Mouse (Mus musculus) embryonic fibroblast, embryonic 13.5 days (primary cell): ENCODE measurements around the gene Slf2. TPM values are rescaled to one million over a fixed set of nuclear protein-coding genes. Genes with fewer than 3 reads are reported as not detected.

Source experiments
- H3K27ac ChIP-seq: 2 replicates; pipeline ENCODE4 v1.5.1; 2012; ENCODE audit warnings: low read length, control low read depth, inconsistent platforms; ENCODE audit not compliant: insufficient read depth
- H3K4me1 ChIP-seq: 2 replicates; pipeline ENCODE4 v1.6.1; 2011; ENCODE audit warnings: low read length; ENCODE audit not compliant: control insufficient read depth, insufficient read depth
- H3K4me3 ChIP-seq: 2 replicates; pipeline ENCODE4 v1.5.1; 2011; ENCODE audit warnings: mild to moderate bottlenecking, control low read depth, low read length; ENCODE audit not compliant: insufficient read depth
- CTCF ChIP-seq: IDR thresholded peaks from 2 replicates; pipeline ENCODE4 v1.5.1; 2011; ENCODE audit warnings: mild to moderate bottlenecking, control low read depth, low read length, moderate library complexity, borderline replicate concordance; ENCODE audit not compliant: insufficient read depth
- POLR2A ChIP-seq: IDR thresholded peaks from 2 replicates; pipeline ENCODE4 v1.6.1; 2011; ENCODE audit warnings: low read depth, mild to moderate bottlenecking, control low read depth, low read length, moderate library complexity
- polyA plus RNA-seq: library from polyadenylated mRNA; stranded (reverse); fragments of >200 nt; gene quantifications from 2 replicates; pipeline ENCODE4 v1.2.4, GENCODE M21; 2011; ENCODE audit warnings: low read depth; ENCODE audit not compliant: missing spikeins, insufficient read length

Gene Slf2
- polyA plus RNA-seq, 1 experiment: 28.0 TPM

DNA sequence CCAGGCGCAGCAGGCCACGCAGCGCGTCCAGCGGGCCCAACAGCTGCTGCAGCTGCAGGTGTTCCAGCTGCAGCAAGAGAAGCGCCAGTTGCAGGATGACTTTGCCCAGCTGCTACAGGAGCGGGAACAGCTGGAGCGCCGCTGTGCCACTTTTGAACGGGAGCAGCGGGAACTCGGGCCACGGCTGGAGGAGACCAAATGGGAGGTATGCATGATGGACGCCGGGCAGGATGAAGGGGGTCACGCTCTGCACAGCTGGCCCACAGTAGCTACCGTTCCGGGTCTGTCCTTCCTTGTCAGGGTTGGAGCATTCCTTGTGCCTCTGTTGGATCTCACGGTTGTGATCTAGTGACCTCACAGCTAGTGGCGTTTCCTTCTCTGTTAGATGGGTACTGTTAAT lies 93.8 kb downstream of the Slf2 start:
- H3K4me3 ChIP-seq: no peak overlapping the region
- no peak overlapping the region for H3K27ac ChIP-seq
- TF ChIP-seq POLR2A (no peak), CTCF (no peak)
- no peaks in the 10 kb centered on the region; the same call in 1 of the 2 replicates for H3K4me1 ChIP-seq

DNA sequence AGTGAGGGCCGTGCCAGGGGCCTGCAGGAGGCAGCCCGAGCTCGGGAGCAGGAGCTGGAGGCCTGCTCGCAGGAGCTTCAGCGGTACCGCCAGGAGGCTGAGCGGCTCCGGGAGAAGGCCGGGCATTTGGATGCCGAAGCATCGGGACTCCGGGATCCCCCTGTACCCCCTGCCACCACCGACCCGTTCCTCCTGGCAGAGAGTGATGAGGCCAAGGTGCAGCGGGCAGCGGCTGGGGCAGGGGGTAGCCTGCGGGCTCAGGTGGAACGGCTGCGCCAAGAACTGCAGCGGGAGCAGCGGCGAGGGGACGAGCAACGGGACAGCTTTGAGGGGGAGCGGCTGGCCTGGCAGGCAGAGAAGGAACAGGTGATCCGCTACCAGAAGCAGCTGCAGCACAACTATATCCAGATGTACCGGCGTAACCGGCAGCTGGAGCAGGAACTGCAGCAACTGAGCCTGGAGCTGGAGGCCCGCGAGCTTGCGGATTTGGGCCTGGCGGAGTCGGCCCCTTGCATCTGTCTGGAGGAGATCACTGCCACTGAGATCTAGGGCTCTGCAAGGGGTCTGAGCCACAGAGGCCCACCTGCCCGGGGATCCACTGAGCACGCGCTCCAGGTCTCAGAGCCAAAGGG lies 95.1 kb downstream of the Slf2 start:
- H3K4me3 ChIP-seq: no peak overlapping the region
- TF ChIP-seq POLR2A (no peak), CTCF (no peak)
- no peak overlapping the region for H3K27ac ChIP-seq
- no peaks in the 10 kb centered on the region for H3K4me1 ChIP-seq

DNA sequence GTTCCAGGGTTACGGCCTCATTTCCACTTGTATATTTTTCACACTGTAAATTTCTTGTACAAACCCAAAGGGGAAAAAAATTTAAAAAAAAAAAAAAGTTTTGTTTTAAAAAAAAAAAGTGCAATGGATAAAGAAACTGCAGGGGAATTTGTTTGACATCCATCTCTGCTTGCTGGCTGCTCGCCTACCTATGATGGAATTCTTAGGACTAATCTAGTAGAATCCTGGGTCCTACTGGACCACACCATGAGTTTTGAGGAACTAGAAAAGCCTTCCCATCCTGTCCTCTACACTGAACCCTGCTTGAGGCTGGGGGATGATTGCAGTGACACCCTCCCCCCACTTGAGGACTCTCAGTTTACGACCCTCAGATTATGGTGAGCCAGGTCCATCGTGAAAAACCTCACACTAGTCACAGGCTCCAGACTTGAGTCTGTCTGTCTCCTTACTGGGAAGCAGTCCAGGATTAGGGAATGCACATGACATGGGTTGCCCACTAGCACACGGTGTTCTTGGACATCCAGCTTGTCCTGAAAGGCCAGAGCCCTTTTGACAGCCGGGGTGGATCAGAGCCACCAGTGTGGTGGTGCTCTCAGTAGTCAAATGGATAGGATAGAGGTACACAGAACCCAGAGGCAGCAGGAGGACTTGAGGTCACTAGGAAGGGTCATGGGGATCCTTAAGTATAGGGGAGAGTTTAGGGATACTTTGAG lies 96.2 kb downstream of the Slf2 start:
- no peak overlapping the region for H3K27ac ChIP-seq
- H3K4me1 ChIP-seq: no peaks in the 10 kb centered on the region
- H3K4me3 ChIP-seq: no peak overlapping the region
- TF ChIP-seq CTCF (no peak), POLR2A (no peak)

DNA sequence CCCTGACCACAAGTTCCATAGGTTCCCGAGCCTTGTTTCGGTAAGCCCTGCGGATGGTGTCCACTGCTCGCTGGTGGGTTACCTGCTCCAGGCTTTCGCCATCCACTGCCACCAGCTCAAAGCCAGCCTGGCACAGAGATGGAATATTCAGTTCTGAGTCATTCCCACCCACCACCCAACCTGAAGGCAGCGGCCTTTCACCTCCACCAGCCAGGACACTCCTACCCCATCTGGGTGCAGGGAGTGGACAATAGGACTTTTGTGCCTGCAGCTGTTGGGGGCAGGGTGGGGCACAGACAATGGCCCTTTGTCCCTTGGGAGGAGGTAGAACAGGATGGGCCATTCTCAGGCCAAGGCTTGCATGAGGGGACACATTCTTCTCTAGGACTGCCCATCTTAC lies 96.9 kb downstream of the Slf2 start:
- no peak overlapping the region for H3K4me3 ChIP-seq
- H3K4me1 ChIP-seq: no peaks in the 10 kb centered on the region
- H3K27ac ChIP-seq: no peak overlapping the region
- TF ChIP-seq POLR2A (no peak), CTCF (no peak)

DNA sequence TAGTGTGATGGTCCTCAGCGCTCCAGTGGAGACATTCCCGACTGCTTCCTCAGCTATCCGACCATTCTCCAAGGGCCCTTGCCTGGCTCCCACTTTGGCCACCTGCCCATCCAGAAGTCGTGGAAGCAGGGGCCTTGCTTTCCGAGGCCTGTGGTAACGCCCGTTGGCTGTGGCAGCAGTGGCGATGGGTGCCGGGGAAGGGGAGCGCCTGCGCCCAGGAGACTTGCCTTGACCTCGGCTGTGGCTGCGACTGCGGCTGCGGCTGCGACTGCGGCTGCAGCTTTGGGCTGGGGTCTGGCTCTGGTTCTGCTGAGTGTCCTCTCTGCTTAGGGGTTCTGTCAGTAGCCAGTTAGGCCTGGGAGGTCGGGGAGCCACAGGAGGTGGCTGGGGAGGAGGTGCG lies 97.8 kb downstream of the Slf2 start:
- Histone ChIP-seq H3K4me3 (no peak overlapping the region), H3K27ac (no peak overlapping the region), H3K4me1 (no peaks in the 10 kb centered on the region)
- TF ChIP-seq POLR2A (no peak), CTCF (no peak)

DNA sequence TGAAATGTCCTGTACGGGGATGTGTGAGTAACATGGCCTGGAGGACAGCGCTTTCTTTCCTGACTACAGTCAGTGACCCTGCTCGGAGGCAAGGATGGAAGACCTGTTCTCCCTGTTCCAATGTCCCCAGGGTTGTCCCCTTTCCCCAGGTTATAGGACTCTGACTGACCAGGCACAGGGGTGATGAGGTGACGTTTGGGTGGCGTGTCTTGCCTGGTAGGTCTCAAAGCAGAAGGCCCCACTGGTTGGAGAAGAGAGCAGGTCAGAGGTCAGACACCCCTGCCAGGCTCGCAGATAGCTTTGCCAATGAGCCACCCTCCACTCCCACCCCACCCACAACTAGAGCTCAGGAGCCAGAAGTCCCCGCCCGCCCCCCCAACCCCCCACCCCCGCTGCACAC lies 98.6 kb downstream of the Slf2 start:
- Histone ChIP-seq H3K4me3 (no peak overlapping the region), H3K27ac (no peak overlapping the region), H3K4me1 (no peaks in the 10 kb centered on the region)
- TF ChIP-seq CTCF (no peak), POLR2A (no peak)

GRCm38 (mm10) chr19:45030111-45030510 lies 99.2 kb downstream of the Slf2 start:
- Histone ChIP-seq H3K27ac (no peak overlapping the region), H3K4me3 (no peak overlapping the region), H3K4me1 (no peaks in the 10 kb centered on the region)
- TF ChIP-seq POLR2A (no peak), CTCF (peak; percentile 89)

- TF ChIP-seq POLR2A: no peak
- peak; percentile 51; the same call in 1 of the 2 replicates for TF ChIP-seq CTCF
- no peak overlapping the region for H3K4me3 ChIP-seq
- no peak overlapping the region for H3K27ac ChIP-seq
- no peaks in the 10 kb centered on the region for H3K4me1 ChIP-seq
Measured at GRCm38 (mm10) chr19:45030746-45031693, 100.1 kb downstream of the Slf2 start.

DNA sequence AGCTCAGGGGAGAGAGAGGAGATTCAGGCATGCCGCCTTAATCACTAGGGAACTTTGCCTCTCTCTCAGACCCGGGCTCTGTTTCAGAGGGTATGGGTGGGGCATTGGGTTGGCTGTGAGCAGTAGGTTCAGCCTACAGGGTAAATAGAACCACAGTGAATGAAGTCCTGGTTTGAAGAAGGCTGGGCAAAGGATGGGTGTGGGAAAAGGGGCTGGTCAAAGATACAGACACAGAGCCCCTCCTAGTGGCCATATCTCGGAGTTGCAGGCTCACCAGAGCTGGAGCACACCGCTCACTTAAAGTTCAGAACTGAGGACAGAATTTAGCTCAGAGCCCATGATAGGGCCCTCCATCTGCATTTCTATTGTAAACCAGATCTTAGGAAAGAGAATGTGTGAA lies 100.8 kb downstream of the Slf2 start:
- H3K4me1 ChIP-seq: no peaks in the 10 kb centered on the region
- H3K4me3 ChIP-seq: no peak overlapping the region
- TF ChIP-seq CTCF (peak; percentile 54; the same call in 1 of the 2 replicates), POLR2A (no peak)
- H3K27ac ChIP-seq: no peak overlapping the region

Other genes starting within 250 kb of the Slf2 start
- not detected in 2 replicates for gene Pax2, start 175.1 kb upstream of the Slf2 start, polyA plus RNA-seq
- gene Sema4g, start 58.0 kb downstream of the Slf2 start, polyA plus RNA-seq: 3.4 and 4.9 TPM in 2 replicates
- 7.8 and 8.3 TPM in 2 replicates for gene Twnk, start 74.5 kb downstream of the Slf2 start, polyA plus RNA-seq
- gene Mrpl43, start 75.3 kb downstream of the Slf2 start, polyA plus RNA-seq: 31.1 and 36.9 TPM in 2 replicates
- 54.1 and 62.0 TPM in 2 replicates for gene Lzts2, start 83.3 kb downstream of the Slf2 start, polyA plus RNA-seq
- gene Pdzd7, start 114.6 kb downstream of the Slf2 start, polyA plus RNA-seq: 0.42 and 0.74 TPM in 2 replicates
- gene Sfxn3, start 116.4 kb downstream of the Slf2 start, polyA plus RNA-seq: 94.9 and 96.8 TPM in 2 replicates
- 7.3 and 7.8 TPM in 2 replicates for gene Kazald1, start 144.1 kb downstream of the Slf2 start, polyA plus RNA-seq
- gene Tlx1, start 219.5 kb downstream of the Slf2 start, polyA plus RNA-seq: not detected in 2 replicates